Mouse (Mus musculus): ENCODE data around the gene Krtap10-10. TPM values are rescaled to one million over a fixed set of nuclear protein-coding genes. Genes with fewer than 3 reads are reported as not detected.

Krtap10-10 gene
- polyA plus RNA-seq, 1 experiment from 2014 or later, result not detected

DNA sequence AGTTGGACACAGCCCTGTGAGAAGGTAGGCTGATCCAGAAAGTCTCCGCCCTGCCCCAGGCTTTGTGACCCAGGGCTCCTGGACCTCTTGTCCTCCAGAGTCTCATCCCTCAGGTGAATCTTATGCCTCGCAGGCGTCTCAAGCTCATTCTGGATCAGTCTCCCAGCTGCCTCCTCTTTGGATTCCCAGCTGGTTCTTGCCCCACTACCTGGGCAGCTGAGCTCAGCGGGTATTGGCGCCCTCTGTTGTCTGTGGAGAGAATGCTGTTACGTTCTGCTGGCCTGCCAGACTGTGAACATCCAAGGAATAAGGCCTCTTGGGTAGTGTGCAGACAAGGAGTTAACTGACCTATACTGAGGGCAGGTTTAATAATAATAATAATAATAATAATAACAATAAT lies 43.2 kb downstream of the Krtap10-10 start:
- H3K36me3 ChIP-seq, result no peaks in the 10 kb centered on the region
- no peaks in the 10 kb centered on the region for H3K27me3 ChIP-seq
- no peaks in the 10 kb centered on the region for H3K4me1 ChIP-seq (replicated peaks)
- no peak for ATAC-seq (ENCODE audit: low read depth)
- WGBS, result 61% methylated on average over 6 of the region's 6 CpGs
- no peak overlapping the region for H3K27ac ChIP-seq (replicated peaks)
- no peak overlapping the region for H3K4me2 ChIP-seq
- no peaks in the 10 kb centered on the region for H3K9me3 ChIP-seq
- no peak overlapping the region for H3K4me3 ChIP-seq
- no peak overlapping the region for H3K9ac ChIP-seq

DNA sequence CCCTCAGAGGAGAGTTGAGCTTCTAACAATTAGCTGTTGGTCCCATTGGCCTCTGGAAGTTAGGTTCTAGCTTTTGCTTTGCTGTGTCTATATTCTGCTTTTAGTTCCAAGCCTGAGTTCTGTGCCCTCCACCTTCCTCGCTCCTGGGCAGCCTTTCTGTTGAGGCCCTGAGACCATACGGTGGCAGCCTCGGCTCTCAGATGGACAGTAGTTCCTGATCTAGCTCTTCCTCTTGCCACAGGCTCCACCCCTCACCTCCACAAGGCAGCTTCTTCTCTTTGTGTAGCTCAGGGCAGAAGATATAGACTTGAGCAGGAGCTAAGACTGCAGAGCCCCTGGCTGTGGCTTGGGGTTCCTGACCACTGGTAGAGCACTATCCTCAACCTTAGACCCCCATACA lies 44.6 kb downstream of the Krtap10-10 start:
- Histone ChIP-seq H3K27ac (replicated peaks) (no peak overlapping the region), H3K4me3 (no peak overlapping the region), H3K9me3 (no peaks in the 10 kb centered on the region), H3K27me3 (no peaks in the 10 kb centered on the region), H3K9ac (no peak overlapping the region), H3K4me1 (replicated peaks) (no peaks in the 10 kb centered on the region), H3K4me2 (no peak overlapping the region), H3K36me3 (no peaks in the 10 kb centered on the region)
- 82% methylated on average over 3 of the region's 3 CpGs for WGBS
- no peak for ATAC-seq (ENCODE audit: low read depth)

DNA sequence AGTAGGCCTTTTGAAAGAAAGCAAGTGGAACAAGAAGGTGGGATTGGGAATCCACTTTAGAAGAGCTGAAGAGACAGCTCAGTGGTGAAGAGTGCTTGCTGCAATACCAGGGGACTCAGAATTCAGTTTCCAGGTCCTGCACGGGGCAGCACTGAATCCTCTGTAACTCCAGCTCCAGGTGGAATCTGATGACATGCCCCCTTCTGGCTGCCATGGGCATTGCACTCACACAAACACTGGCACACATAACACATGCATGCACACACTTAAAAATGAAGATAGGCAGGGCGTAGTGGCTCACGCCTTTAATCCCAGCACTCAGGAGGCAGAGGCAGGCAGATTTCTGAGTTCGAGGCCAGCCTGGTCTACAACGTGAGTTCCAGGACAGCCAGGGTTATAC lies 46.8 kb downstream of the Krtap10-10 start:
- Histone ChIP-seq H3K4me1 (replicated peaks) (no peaks in the 10 kb centered on the region), H3K27me3 (no peaks in the 10 kb centered on the region), H3K4me2 (no peak overlapping the region), H3K4me3 (no peak overlapping the region), H3K36me3 (no peaks in the 10 kb centered on the region), H3K27ac (replicated peaks) (no peak overlapping the region), H3K9ac (no peak overlapping the region), H3K9me3 (no peaks in the 10 kb centered on the region)
- ATAC-seq (ENCODE audit: low read depth), result no peak
- WGBS, result 85% methylated on average over 5 of the region's 5 CpGs

DNA sequence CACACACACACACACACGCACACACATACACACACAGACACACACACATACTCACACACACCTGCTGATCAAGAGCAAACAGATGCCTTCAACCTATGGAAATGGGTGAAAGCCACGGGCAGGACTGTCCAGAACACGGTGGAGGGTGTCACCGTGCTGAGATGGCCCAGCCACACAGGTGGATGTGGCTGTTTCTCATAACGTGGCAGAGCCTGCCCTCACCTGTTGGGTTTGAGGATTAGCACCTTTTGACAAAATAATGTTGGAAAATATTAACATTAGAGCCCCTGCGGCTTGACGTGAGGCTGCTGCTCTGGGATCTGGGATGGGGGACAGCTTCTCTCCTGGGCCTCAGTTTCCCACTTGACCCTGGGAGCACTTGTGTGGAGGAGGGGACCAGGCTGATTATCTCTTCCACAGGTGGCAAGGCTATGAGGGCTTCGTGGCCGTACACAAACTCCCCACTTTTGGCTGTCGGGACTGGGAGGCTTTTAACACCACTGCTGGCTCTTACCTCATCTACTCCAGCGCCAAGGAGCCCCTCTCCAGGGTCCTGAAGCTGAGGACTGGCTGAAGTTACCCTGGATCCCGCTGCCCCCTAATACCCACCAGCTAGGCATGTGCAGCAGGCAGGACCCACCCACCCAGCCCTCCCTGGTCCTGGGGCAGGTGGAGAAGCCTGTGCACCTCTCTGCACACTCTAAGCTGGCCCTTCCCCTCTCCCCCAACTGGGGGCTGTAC lies 50.4 kb downstream of the Krtap10-10 start:
- H3K27ac ChIP-seq (replicated peaks), result no peak overlapping the region
- no peak overlapping the region for H3K4me2 ChIP-seq
- no peak overlapping the region for H3K9ac ChIP-seq
- no peak overlapping the region for H3K4me3 ChIP-seq
- H3K36me3 ChIP-seq, result no peaks in the 10 kb centered on the region
- no peak for ATAC-seq (ENCODE audit: low read depth)
- H3K27me3 ChIP-seq, result no peaks in the 10 kb centered on the region
- 59% methylated on average over 12 of the region's 12 CpGs for WGBS
- H3K4me1 ChIP-seq (replicated peaks), result no peaks in the 10 kb centered on the region
- H3K9me3 ChIP-seq, result no peaks in the 10 kb centered on the region

Other genes starting within 250 kb of the Krtap10-10 start
- gene Sumo3, start 229.8 kb upstream of the Krtap10-10 start, polyA plus RNA-seq (2015; fragmentation: Nextera tagmentation; extraction: Ambion mirVana), result 248 and 252 TPM in 2 replicates
- gene Gm49325, start 229.8 kb upstream of the Krtap10-10 start, polyA plus RNA-seq (2015; fragmentation: Nextera tagmentation; extraction: Ambion mirVana), result 2.0 and 8.6 TPM in 2 replicates
- 86.8 and 87.9 TPM in 2 replicates for gene Ube2g2, start 213.7 kb upstream of the Krtap10-10 start, polyA plus RNA-seq (2015; fragmentation: Nextera tagmentation; extraction: Ambion mirVana)
- 0.48 and 2.0 TPM in 2 replicates for gene Tspear, start 149.4 kb upstream of the Krtap10-10 start, polyA plus RNA-seq (2015; fragmentation: Nextera tagmentation; extraction: Ambion mirVana)
- not detected in 2 replicates for gene Gm19402, start 145.2 kb upstream of the Krtap10-10 start, polyA plus RNA-seq (2015; fragmentation: Nextera tagmentation; extraction: Ambion mirVana)
- not detected in 2 replicates for gene Gm9508, start 138.7 kb upstream of the Krtap10-10 start, polyA plus RNA-seq (2015; fragmentation: Nextera tagmentation; extraction: Ambion mirVana)
- not detected in 2 replicates for gene Gm10272, start 129.3 kb upstream of the Krtap10-10 start, polyA plus RNA-seq (2015; fragmentation: Nextera tagmentation; extraction: Ambion mirVana)
- gene Gm10024, start 124.5 kb upstream of the Krtap10-10 start, polyA plus RNA-seq (2015; fragmentation: Nextera tagmentation; extraction: Ambion mirVana), result not detected in 2 replicates
- gene Gm10142, start 120.1 kb upstream of the Krtap10-10 start, polyA plus RNA-seq (2015; fragmentation: Nextera tagmentation; extraction: Ambion mirVana), result not detected in 2 replicates
- gene Krtap12-1, start 115.3 kb upstream of the Krtap10-10 start, polyA plus RNA-seq (2015; fragmentation: Nextera tagmentation; extraction: Ambion mirVana), result not detected in 2 replicates
- gene Gm10100, start 109.5 kb upstream of the Krtap10-10 start, polyA plus RNA-seq (2015; fragmentation: Nextera tagmentation; extraction: Ambion mirVana), result not detected in 2 replicates
- not detected in 2 replicates for gene Gm18596, start 93.3 kb upstream of the Krtap10-10 start, polyA plus RNA-seq (2015; fragmentation: Nextera tagmentation; extraction: Ambion mirVana)
- not detected in 2 replicates for gene Gm9736, start 84.6 kb upstream of the Krtap10-10 start, polyA plus RNA-seq (2015; fragmentation: Nextera tagmentation; extraction: Ambion mirVana)
- gene Gm3233, start 76.3 kb upstream of the Krtap10-10 start, polyA plus RNA-seq (2015; fragmentation: Nextera tagmentation; extraction: Ambion mirVana), result not detected in 2 replicates
- gene Gm3238, start 64.6 kb upstream of the Krtap10-10 start, polyA plus RNA-seq (2015; fragmentation: Nextera tagmentation; extraction: Ambion mirVana), result not detected in 2 replicates
- not detected in 2 replicates for gene Gm7138, start 59.0 kb upstream of the Krtap10-10 start, polyA plus RNA-seq (2015; fragmentation: Nextera tagmentation; extraction: Ambion mirVana)
- gene Gm3250, start 53.4 kb upstream of the Krtap10-10 start, polyA plus RNA-seq (2015; fragmentation: Nextera tagmentation; extraction: Ambion mirVana), result not detected in 2 replicates
- gene Gm7137, start 47.7 kb upstream of the Krtap10-10 start, polyA plus RNA-seq (2015; fragmentation: Nextera tagmentation; extraction: Ambion mirVana), result not detected in 2 replicates
- gene Gm9639, start 40.9 kb upstream of the Krtap10-10 start, polyA plus RNA-seq (2015; fragmentation: Nextera tagmentation; extraction: Ambion mirVana), result not detected in 2 replicates
- not detected in 2 replicates for gene Gm19668, start 36.8 kb upstream of the Krtap10-10 start, polyA plus RNA-seq (2015; fragmentation: Nextera tagmentation; extraction: Ambion mirVana)
- gene Gm9507, start 24.1 kb upstream of the Krtap10-10 start, polyA plus RNA-seq (2015; fragmentation: Nextera tagmentation; extraction: Ambion mirVana), result not detected in 2 replicates
- not detected in 2 replicates for gene Gm2696, start 21.3 kb upstream of the Krtap10-10 start, polyA plus RNA-seq (2015; fragmentation: Nextera tagmentation; extraction: Ambion mirVana)
- gene Krtap10-4, start 8.9 kb upstream of the Krtap10-10 start, polyA plus RNA-seq (2015; fragmentation: Nextera tagmentation; extraction: Ambion mirVana), result not detected in 2 replicates
- gene Gm36176, start 10.9 kb downstream of the Krtap10-10 start, polyA plus RNA-seq (2015; fragmentation: Nextera tagmentation; extraction: Ambion mirVana), result not detected in 2 replicates
- gene Gm10318, start 16.9 kb downstream of the Krtap10-10 start, polyA plus RNA-seq (2015; fragmentation: Nextera tagmentation; extraction: Ambion mirVana), result not detected in 2 replicates
- gene Gm3285, start 26.0 kb downstream of the Krtap10-10 start, polyA plus RNA-seq (2015; fragmentation: Nextera tagmentation; extraction: Ambion mirVana), result not detected in 2 replicates
- gene Lrrc3, start 66.6 kb downstream of the Krtap10-10 start, polyA plus RNA-seq (2015; fragmentation: Nextera tagmentation; extraction: Ambion mirVana), result 11.5 and 12.1 TPM in 2 replicates
- gene Trpm2, start 134.6 kb downstream of the Krtap10-10 start, polyA plus RNA-seq (2015; fragmentation: Nextera tagmentation; extraction: Ambion mirVana), result 4.1 and 4.9 TPM in 2 replicates
- gene 1810043G02Rik, start 142.6 kb downstream of the Krtap10-10 start, polyA plus RNA-seq (2015; fragmentation: Nextera tagmentation; extraction: Ambion mirVana), result 36.8 and 37.4 TPM in 2 replicates
- gene Pfkl, start 174.1 kb downstream of the Krtap10-10 start, polyA plus RNA-seq (2015; fragmentation: Nextera tagmentation; extraction: Ambion mirVana), result 90.8 and 99.0 TPM in 2 replicates
- gene Dnmt3l, start 206.0 kb downstream of the Krtap10-10 start, polyA plus RNA-seq (2015; fragmentation: Nextera tagmentation; extraction: Ambion mirVana), result not detected in 2 replicates
- 0.10 and 0.18 TPM in 2 replicates for gene Aire, start 207.7 kb downstream of the Krtap10-10 start, polyA plus RNA-seq (2015; fragmentation: Nextera tagmentation; extraction: Ambion mirVana)
- gene Icosl, start 233.4 kb downstream of the Krtap10-10 start, polyA plus RNA-seq (2015; fragmentation: Nextera tagmentation; extraction: Ambion mirVana), result 0.75 and 0.77 TPM in 2 replicates